Mouse (Mus musculus): ENCODE measurements around the gene 4930467E23Rik.
"Not testable (repeated sequence)": the region's sequence is repeated elsewhere in the genome, so short reads cannot be mapped to it uniquely, and the experiment has no call there.

DNA sequence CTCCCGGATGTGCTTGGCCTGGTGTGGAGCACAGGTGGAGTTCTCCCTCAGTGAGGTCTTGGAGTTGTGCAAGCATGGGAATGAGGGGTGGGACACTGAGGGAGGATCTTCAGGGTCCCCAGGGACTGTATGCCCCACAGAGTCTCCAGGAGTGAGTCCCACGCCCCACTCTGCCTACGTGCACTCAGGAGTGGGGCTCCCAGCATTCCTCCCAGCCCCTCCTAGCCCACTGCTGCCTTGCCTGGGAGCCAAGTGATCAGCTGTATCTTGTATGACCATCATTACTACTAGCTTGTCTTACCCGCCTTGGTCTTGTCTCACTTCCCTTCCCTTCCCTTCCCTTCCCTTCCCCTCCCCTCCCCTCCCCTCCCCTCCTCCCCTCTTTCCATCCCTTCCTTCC lies 30.7 kb upstream of the 4930467E23Rik start:
- not testable (repeated sequence) for TF ChIP-seq CTCF, POLR2A (IDR thresholded peaks at IDR 0.05; ENCODE audit: insufficient read depth, low read depth, low read length)

All from olfactory bulb, adult 2 months (tissue).